Mouse (Mus musculus) lung, postnatal 36 days (tissue): ENCODE data around the gene Gli3.

Experiments
- DNase-seq: peaks from one replicate; pipeline ENCODE4 v3.0.0; 2022; ENCODE audit warnings: mixed read lengths

Gli3 gene

DNA sequence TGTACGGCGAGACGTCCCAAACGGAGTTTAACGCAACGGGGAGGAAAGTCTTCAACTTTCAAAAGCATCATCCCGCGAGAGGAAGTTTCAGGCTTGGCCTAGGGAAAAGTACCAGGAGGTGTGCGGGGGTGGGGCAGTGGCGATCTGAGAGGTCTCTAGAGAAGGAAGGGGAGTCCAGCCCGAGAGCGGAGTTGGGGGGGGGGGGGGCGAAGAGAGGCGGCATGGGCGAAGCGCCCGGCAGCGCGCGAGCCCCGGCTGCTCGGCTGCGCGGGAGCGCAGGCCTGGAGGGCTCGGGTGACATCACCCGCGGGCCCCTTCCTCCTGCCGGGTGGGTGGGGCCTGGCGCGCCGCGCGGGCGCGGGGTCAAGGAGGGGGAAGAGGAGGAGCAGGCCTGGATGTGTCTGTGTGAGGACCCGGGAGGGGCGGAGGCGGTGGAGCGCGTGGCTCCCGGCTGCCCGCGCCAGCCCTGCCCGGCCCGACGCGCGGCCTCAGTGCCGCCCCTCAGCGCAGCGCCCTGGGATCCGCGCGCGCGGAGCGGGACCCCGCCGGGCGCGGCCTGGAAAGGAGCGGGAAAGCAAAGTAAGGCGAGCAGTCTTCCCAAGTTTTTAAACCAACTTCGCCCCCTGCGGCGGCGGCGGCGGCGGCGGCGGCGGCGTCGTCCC, at the start of gene Gli3:
TSS of gene Gli3 (plus strand) at position 406 of the 662 bp plus-strand sequence.
- DNase-seq = peak; percentile 44

GRCm38 (mm10) chr13:15421182-15421750, 41.8 kb upstream of the Gli3 start:
- DNase-seq = no peak

- no peak for DNase-seq
Measured at GRCm38 (mm10) chr13:15442002-15442401, 21.0 kb upstream of the Gli3 start.

GRCm38 (mm10) chr13:15444312-15444711, 18.7 kb upstream of the Gli3 start:
- DNase-seq = no peak

GRCm38 (mm10) chr13:15445591-15445990, 17.4 kb upstream of the Gli3 start:
- no peak for DNase-seq

- DNase-seq = no peak
Measured at GRCm38 (mm10) chr13:15446004-15446403, 17.0 kb upstream of the Gli3 start.

DNA sequence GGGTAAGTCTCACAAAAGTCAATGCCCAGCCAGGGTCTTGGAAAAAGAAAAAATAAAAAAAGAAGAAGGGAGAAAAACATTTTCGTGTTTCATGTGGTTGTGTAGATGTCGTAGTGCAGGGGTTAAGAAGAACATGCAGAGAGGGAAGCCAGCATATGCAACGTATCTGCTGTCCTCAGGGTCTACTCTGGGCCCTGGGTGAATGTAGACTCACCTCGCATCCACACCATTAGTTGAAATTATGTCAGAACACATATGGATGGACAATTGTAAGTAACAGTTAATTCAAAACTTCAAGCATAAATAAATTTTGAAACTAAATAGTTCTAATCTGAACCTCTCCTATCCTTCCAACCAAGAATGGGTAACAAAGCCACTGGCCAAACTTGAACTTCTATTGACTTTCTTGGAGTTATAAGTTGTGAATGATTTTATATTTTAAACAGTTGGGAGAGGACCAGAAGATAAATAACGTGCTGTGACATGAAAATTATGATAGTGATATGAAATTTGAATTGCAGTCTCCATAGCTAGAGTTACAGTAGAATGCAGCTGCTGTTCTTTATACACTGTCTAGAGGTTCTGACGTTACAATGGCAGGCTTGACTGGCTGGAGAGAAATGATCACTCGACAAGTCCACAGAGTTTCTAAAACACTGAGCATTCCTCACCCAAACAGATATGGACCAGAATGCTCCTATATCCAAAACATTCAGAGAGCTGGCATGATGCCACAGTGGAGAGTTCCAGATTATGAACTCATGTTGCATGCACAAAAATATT, 16.1 kb upstream of the Gli3 start:
- no peak for DNase-seq

- no peak for DNase-seq
Measured at GRCm38 (mm10) chr13:15450941-15451340, 12.1 kb upstream of the Gli3 start.

DNA sequence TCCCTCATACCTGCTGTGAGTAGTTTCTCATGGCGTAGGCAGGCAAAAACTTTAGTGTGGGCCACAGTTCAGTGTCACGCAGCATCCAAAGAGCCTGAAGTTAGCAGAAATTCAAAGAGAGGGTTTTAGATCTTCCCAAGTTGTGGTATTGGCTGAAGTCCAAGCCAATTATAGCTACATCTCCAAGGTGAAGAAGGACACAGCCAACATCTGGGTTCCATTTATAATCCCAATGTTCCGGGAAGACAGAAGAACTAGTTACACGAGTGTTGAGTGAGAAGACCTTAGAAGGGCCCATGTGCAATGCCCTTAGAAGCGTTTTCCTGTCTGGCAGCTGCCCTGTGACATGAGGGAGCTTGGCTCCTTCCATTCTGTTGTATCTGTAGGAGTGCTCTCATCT, 5.2 kb upstream of the Gli3 start:
- no peak for DNase-seq

GRCm38 (mm10) chr13:15461926-15462325, 1.1 kb upstream of the Gli3 start:
- no peak for DNase-seq

GRCm38 (mm10) chr13:15463492-15464080, 551 bp downstream of the Gli3 start:
- peak; percentile 15 for DNase-seq

DNA sequence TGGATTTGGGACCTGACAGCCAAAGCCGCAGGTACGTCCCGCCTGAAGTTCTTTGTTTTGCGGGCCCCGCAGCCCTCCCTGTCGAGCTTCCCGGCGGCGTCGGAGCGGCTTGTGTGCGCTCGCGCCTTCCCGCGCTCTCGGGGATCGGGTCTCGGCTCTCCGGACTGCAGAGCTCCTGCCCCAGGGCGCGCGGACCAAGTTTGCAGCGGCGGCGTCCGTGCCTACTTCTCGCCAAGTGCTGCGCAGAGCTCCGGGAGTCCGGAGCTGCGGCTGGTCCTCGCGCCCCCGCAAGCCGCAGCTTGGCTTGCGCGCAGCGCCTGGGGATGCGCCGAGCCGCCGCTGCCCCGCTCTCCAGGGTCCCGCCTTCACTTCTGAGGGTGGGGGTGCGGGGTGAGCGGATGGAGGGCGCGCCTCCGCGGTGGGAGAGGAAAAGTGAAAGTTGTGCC, 1.1 kb downstream of the Gli3 start:
- DNase-seq = peak; percentile 14

DNA sequence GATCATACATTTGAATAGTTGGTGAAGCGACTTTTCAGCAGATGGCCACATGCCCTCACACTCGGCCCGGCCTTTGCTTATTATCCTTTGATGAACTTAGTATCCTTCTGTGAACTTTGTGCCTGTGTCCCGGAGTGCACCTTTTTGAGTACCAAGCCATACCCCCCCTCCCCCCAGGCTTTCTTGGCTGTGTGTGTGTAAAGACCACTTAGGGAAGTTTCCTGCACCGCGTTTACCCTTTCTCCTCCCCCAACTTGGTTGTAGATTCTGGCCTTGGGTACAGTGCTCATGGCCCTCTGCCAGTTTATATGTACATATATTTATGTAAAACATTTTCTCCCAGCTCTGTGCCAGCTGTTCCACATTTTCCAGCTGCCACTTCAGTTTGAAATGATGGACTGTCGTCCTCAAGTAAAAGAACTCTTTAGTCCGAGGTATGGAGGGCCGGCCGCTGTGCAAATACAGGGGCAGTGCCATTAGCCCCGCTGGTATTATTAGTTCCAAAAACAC, 1.8 kb downstream of the Gli3 start:
- peak; percentile 3 for DNase-seq

- no peak for DNase-seq
Measured at GRCm38 (mm10) chr13:15466496-15466895, 3.5 kb downstream of the Gli3 start.

GRCm38 (mm10) chr13:15467409-15467808, 4.4 kb downstream of the Gli3 start:
- DNase-seq = no peak

- no peak for DNase-seq
Measured at GRCm38 (mm10) chr13:15468421-15468820, 5.4 kb downstream of the Gli3 start.

- DNase-seq = no peak
Measured at GRCm38 (mm10) chr13:15470056-15470455, 7.0 kb downstream of the Gli3 start.

GRCm38 (mm10) chr13:15472712-15473111, 9.7 kb downstream of the Gli3 start:
- no peak for DNase-seq

GRCm38 (mm10) chr13:15474393-15474792, 11.4 kb downstream of the Gli3 start:
- DNase-seq = no peak

GRCm38 (mm10) chr13:15486033-15486891, 23.2 kb downstream of the Gli3 start:
- DNase-seq = no peak

DNA sequence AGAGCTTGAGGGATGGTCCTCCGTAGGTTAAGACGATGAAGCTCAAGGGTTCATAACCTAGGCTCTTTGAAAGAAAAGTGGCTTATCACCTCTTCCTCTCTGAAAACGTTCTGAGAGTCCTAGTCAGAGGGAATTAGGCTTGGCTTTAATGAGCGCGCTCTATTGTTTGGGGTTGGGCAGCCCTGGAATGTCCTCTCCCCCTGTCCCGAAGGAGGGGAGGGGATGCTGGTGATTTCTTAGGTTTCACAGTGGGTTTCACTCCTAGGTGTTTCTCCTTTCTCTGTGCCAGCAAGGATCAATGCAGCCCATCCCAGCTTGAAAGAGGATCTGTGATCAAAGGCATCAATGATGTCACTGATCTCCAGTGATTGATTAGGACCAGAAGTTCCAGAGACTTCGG, 24.3 kb downstream of the Gli3 start:
- no peak for DNase-seq

GRCm38 (mm10) chr13:15488065-15488464, 25.0 kb downstream of the Gli3 start:
- DNase-seq = no peak
